In the genomic region with DNA sequence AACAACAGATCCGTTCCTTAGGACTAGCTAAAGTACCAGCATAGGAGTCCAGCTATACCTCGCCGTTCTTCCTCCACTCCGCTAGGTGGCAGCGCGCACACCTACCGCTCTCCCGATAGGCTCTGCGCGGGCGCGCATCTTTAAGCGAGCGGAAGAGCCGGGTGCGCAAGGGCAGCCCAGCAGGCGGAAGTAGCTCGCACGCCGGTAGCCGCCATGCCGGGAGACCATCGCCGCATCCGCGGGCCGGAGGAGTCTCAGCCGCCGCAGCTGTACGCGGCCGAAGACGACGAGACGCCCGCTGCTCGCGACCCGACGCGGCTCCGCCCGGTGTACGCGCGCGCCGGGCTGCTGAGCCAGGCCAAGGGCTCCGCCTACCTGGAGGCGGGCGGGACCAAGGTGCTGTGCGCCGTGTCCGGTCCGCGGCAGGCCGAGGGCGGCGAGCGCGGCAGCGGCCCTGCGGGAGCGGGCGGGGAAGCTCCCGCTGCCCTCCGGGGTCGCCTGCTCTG, we compare ENCODE assay signal across 8 mouse cellular contexts. TPM values are rescaled to one million over a fixed set of nuclear protein-coding genes. Genes with fewer than 3 reads are reported as not detected.
DNase-seq lines count a peak whose midpoint lies in the region; ATAC-seq lines count a peak whose summit lies in the region.

Gene Exosc6, plus strand, starts transcription at position 182 of the 506 bp plus-strand sequence.

- peak within 1 kb of the TSS; percentile 96 for H3K4me3 ChIP-seq in hindbrain, embryonic 14.5 days (replicated peaks; ENCODE audit: low read length)

- WGBS in hindbrain, embryonic 14.5 days = under 1% methylated on average over 46 of the region's 68 CpGs

- peaks cover 20% of the 10 kb centered on the region for H3K4me1 ChIP-seq in hindbrain, embryonic 14.5 days (replicated peaks; ENCODE audit: control insufficient read depth, insufficient read depth, low read length)

- H3K27ac ChIP-seq in hindbrain, embryonic 14.5 days = peak within 1 kb of the TSS; percentile 74

- peak; percentile 98 for DNase-seq in NIH3T3 (ENCODE audit: low read depth)
- DNase-seq in cerebellum, postnatal 10 days = peak; percentile 94 to 96
- DNase-seq in frontal cortex, postnatal 14 days (ENCODE audit: low spot score in 2 of 2) = peak; percentile 82 to 88
- peak; percentile 96 for DNase-seq in hindbrain, embryonic 14.5 days (ENCODE audit: low spot score)
- DNase-seq in layer of hippocampus, postnatal 36 days = peak; percentile 90 to 91
- peak; percentile 93 for DNase-seq in lung, postnatal 36 days
- DNase-seq in retina, postnatal 1 day = peak; percentile 96
- peak; percentile 87 to 91 for DNase-seq in urinary bladder, adult 18-20 months (ENCODE audit: low spot score in 2 of 2)

- no peaks in the 10 kb centered on the region for H3K9me3 ChIP-seq in hindbrain, embryonic 14.5 days (ENCODE audit: control insufficient read depth, low read length)

- no peaks in the 10 kb centered on the region for H3K27me3 ChIP-seq in hindbrain, embryonic 14.5 days (ENCODE audit: control insufficient read depth, insufficient read depth, low read length)

- H3K4me2 ChIP-seq in hindbrain, embryonic 14.5 days (replicated peaks) = peak within 1 kb of the TSS; percentile 98

- peak within 1 kb of the TSS; percentile 81 for H3K9ac ChIP-seq in hindbrain, embryonic 14.5 days

- ATAC-seq in hindbrain, embryonic 14.5 days (ENCODE audit: low FRiP score) = peak; percentile 93

- H3K36me3 ChIP-seq in hindbrain, embryonic 14.5 days (replicated peaks; ENCODE audit: control insufficient read depth, insufficient read depth) = peaks cover 58% of the 10 kb centered on the region

RNA-seq across cellular contexts. Expression of gene Exosc6, which starts in this region (rescaled TPM):
- polyA plus RNA-seq in hindbrain, embryonic 14.5 days (2014; fragmentation: Nextera tagmentation; extraction: Ambion mirVana) = not detected in 2 replicates
- total RNA-seq in layer of hippocampus, postnatal 36 days (2021) = not detected

Comparison
In these comparisons a context has a peak if more than half of its experiments do, and no peak if none do; other contexts are left out.
1. Peak in every context shown above with its lines: DNase-seq, ATAC-seq, H3K4me3 ChIP-seq and H3K27ac ChIP-seq.
2. Peak in DNase-seq, ATAC-seq, H3K4me3 ChIP-seq, H3K27ac ChIP-seq, H3K9ac ChIP-seq and H3K4me2 ChIP-seq in hindbrain, embryonic 14.5 days; RNA of the gene not detected or under 1 TPM.
3. Peak in DNase-seq in layer of hippocampus, postnatal 36 days; RNA of the gene not detected or under 1 TPM.